Mouse (Mus musculus) gastrocnemius, postnatal 25 days (tissue): ENCODE data around the gene Abcc3. TPM values are rescaled to one million over a fixed set of nuclear protein-coding genes. Genes with fewer than 3 reads are reported as not detected.

Source experiments
- DNase-seq: peaks from one replicate; pipeline ENCODE4 v3.0.0; 2022
- total RNA-seq, 2 experiments: library from RNA; stranded (reverse); gene quantifications; 1 replicate in 1 of 2; 2 replicates in 1 of 2; pipeline ENCODE4 v1.2.3; 2021

Gene Abcc3
- total RNA-seq, 2 experiments from 2014 or later: 0.90 to 0.94 TPM

DNA sequence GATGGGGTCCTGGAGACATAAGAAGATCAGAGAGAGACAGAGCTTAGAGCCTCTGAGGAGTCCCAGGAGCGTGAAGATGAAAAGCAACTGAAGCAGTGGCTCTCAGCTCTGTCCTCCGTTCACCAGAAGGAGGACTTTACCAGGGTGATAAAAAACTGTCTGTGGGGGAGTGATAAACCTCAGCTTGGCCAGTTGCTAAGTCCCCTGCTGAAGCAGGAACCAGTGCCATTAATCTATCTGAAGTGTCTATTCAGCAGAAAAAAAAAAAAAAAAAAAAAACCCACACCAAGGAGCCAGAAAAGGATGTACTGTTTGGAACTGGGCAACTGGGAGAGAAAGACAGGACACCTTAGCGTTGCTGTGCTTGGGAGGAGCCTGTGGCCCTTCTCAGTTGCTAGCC is 41.7 kb downstream of the Abcc3 start:
- no peak for DNase-seq

DNA sequence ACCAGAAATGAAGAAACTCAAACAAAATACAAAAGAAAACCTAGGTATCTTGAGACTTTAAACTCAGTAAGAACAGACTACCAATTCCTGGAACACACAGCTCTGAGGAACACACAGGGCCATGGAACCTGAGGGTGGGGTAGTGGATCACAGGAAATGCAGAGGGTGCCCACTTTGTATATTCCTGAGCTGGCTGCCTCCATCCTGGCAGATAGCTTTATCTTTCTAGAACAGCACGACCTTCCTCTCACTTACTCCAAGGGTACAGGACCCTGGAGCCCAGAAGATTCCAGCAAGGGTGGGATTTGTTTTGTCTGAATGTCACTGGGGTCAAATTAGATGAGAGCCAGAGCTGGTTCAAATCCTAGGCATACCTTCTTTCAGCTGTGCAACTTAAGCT is 42.5 kb downstream of the Abcc3 start:
- no peak for DNase-seq

DNA sequence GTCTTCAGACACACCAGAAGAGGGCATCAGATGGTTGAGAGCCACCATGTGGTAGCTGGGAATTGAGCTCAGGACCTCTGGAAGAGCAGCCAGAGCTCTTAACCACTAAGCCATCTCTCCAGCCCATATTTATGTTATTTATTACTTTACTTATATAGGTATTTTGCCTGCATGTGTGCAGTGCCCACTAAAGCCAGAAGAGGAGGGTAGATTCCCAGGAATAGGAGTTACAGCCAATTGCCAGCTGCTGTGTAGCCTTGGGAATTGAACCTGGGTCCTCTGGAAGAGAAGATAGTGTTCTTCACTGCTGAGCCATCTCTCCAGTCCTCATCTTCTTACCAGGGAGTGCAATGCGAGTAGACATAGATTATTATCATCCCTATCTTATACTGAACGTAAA is 43.0 kb downstream of the Abcc3 start:
- no peak for DNase-seq

DNA sequence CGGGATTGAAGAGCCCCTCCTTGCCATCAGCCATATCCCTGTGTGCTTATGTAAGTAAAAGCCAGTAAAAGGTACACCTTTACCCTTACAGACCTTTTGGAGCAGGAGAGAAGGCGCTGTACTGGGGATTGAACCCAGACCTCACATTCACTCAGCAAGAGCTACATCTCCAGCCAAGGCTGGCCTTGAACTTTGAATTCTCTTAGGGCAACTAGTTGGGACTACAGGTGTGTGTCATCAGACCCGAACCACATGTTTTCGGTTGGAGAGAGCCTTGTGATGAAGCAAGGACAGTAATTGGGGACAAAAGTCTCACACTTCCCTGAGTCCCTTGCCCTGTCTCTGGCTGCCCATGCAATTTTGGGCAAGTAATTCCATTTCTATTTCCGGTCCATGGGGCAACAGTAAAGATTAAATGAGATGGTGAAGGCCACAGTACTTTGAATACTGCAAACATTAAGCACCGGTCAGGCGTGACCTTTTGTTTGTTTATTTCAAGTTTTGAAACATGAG is 45.7 kb downstream of the Abcc3 start:
- DNase-seq: no peak

DNA sequence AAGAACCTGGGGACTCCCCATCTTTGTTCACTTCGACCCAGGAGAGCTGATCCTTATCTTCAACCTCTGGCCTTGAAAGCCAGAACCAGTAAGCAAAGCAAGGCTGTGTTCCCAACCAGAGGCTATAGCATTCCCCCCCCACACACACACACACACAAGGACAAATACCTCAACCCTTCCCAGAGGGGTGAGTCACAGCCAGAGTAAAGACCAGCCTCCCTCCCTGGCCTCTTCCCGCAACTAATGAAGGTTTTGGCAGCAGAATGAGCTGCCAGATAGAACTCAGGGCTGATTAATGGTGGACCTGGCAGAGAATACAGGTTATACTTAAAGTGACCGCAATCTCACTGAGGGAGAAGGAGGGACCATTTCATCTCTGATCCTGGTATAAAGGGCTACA is 46.2 kb downstream of the Abcc3 start:
- DNase-seq: no peak

DNA sequence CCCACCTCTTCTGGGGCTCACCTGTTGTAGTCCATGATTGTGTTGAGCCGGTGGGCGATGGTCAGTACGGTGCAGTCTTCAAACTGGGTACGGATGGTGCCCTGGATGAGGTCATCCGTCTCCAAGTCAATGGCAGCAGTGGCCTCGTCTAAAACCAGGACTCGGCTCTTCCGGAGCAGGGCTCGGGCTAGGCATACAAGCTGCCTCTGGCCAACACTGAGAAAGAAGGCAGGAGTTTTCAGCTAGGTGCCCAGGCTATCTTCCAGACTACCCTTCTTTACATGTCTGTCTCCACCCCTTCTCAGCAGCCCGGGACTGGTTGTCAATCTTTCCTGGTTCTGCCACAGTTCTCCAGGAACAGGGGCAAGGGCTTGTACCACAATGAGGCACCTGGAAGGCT is 46.9 kb downstream of the Abcc3 start:
- no peak for DNase-seq

DNA sequence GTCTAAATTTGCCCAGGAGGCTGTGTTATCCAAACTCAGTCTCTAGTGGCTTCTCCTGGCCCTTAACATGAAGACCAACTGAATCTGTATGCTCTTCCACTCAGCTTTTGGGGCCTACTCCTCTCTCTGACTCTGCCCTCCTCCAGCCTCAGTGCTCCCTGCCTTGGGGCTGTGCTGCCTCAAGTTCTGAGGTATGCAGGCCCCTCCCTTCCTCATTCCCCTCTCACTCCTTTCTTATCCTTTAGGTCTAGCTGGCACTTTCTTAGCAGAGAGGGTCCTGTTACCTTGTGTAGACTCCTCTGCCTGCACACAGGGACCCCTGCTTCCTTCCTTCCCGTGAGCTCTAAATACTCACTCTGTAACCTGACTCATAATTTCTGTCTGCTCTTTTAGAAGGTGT is 48.3 kb downstream of the Abcc3 start:
- no peak for DNase-seq

DNA sequence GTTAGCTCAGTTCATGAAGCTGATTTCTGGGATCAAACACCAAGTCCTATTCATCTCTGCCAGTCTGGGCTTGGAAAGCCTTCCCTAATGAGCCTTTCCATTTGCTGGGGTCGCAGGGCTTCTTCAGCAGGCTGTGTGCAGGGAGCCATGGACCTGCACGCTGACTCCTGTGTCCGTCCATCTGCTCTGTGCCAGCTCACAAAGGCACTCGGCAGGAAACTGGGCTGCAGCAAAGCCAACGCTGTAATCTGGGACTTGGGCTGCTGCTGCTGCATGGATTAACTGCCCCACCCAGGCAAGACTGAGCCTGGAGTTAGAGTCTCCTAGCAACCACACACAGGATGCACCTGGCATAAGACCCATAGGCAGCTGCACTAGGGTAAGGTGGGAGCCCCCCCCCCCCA is 48.8 kb downstream of the Abcc3 start:
- DNase-seq: no peak

DNA sequence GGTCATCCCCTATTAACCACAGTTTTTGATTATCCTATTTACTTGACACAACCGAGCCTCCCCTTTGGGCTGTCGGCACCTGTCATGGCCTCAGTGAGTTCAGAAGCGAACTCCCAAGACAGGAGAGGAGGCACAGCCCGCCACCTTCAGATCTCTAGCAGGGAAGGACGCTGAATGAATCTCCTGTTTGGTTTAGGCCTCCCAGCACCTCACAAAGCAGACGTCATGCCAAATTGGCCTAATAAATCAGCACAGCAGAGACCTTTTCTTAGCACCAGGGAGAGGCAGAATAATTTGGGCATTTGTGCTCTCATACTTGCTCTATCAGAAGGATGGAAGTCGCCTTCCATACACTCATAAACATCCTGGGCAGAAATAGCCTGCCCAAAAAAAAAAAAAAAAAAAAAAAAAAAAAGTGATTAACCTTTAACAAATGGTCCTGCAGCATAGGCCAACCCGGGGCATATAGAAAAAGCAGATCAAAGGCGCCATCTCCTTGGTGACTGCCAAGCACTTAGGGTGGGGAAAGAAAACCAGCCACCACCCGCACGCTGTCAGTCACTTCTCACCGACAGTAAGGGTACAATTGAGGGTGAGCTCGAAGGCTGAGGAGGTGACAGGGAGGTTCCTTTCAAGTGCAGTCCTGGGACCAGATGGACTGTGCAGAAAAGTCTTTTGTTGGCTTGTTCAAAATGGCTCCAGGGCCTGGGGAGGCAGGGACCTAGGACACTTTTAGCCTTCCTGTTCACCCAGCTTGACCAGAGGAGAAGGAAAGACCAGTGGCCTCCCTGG is 50.5 kb downstream of the Abcc3 start:
- no peak for DNase-seq

DNA sequence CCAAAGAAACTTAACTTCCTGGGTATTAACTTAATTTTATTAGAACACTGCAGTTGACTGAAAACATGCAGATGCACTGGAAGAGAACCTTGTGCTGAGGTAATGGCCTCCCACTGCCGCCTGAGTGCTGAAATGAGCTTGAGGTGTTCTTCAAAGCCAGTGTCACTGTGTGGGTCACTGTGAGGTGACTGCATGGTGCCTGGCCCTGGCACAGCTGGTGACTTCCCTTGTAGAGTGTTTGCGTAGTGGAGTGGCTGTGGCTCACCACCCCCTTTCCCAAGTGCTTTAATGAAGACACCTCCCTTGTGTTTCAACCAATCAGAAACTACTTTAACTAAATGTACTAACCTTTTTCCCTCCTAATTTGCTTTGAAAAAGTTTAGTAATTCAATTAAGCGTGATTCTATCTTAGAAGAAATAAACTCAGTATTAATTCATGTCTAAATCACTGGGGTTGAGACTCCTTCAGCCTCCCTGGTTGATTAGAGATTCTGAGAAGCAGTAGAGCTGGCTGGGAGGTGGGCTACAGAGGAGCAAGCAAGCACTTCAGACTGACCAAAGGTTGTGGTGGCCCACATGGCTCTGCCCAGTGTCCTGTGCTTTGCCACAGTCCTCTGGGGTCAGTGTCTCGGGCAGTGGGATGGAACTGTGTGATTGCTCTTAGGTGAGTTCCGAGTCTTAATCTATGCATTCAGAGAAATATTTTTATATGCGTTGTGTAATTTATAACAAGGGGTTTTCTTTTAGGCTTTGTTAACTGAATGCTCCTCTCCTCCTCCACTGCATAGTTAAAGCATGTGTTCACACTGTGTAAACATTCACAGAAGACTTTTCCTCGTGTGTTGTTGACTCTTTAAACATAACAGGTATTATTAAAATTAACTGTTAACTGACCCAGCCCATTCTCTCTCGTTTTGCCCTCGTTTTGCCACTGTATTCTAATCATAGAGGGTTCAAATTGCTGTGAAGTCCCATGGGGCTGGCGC is 51.6 kb downstream of the Abcc3 start:
- DNase-seq: no peak

DNA sequence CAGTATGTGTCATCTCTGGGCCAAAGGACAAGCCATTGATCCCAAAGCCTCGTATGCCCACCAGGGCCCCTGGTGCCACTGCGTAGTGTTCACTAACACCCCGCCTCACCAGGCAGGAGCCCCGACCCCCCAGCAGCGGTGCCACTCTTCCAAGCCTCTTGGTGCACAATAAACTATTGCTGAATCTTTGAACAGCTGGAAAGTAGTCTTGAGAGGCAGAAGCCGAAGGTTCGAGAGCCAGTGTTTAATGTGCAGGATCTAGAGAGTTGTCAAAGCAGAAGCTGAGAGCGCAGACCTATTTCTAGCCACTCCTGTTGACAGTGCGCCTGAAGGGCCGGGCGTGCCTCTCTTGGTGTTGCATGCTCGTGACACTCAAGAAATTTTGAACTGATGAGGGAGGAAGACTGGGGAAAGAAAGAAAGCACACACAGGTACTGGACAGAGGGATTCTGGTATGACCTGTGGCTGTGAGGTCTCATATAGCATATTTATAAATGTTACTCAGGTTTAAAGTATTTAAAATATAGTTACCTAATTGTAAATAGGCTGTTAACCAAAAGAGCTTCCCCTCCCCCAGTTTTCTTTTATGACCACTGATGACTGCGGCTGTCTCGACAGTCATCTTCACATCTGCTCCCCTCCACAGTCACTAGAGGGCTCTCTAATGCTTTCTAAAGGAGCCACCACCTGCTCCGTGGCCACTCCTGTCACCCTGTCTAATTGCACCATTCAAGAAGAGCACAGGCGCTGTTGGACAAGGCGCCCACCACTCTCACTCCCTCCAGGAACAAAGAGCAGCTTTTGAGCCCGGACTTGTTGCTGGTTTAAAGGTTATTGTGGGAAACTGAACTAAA is 52.8 kb downstream of the Abcc3 start:
- peak; percentile 31 for DNase-seq

DNA sequence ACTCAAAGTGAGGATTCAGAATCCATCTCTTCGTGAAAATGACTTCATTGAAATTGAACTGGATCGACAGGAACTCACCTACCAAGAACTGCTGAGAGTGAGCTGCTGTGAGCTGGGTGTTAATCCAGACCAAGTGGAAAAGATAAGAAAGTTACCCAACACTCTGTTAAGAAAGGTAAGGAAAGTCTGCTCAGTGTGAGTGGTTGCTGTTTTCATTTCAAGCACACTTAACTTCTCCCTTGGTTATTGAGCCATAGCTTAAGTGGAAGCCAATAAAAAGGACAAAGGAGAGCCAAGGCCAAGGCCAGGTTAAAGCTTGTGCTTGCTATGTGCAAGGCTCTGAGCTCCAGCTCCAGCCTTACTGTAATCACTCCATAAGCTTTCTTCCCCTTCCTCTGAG is 54.5 kb downstream of the Abcc3 start:
- no peak for DNase-seq

DNA sequence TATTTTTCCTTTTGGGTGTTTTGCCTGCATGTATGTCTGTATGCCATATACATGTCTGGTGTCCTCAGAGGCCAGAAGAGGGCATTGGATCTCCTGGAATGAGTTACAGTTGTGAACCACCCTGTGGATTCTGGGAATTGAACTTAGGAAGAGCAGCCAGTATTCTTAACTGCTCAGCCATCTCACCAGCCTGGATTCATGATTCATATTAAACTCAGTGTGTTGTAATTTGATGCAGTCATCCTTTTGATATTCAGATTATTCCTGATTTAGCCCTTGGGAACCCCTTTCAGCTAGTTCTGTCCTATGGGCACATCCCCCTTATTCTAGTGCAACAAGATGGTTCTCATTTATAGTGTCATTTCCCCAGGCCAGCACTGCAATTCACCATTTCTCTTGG is 56.2 kb downstream of the Abcc3 start:
- no peak for DNase-seq

DNA sequence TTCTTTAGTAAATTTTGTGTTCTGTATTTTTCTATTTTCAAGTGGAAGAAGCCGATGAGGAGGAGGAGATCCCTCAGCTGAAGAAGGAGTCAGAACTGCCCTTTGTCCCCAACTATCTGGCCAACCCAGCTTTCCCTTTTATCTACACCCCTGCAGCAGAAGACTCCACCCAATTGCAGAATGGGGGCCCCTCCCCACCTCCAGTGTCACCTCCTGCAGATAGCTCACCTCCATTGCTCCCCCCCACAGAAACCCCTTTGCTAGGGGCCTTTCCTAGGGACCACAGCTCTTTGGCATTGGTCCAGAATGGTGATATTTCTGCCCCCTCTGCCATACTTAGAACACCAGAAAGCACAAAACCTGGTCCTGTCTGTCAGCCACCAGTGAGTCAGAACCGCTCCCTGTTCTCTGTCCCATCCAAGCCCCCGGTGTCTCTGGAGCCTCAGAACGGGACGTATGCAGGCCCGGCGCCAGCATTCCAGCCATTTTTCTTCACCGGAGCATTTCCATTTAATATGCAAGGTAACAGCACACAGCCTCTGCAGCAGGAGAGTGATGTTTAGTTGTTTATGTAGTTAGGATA is 58.3 kb downstream of the Abcc3 start:
- no peak for DNase-seq

DNA sequence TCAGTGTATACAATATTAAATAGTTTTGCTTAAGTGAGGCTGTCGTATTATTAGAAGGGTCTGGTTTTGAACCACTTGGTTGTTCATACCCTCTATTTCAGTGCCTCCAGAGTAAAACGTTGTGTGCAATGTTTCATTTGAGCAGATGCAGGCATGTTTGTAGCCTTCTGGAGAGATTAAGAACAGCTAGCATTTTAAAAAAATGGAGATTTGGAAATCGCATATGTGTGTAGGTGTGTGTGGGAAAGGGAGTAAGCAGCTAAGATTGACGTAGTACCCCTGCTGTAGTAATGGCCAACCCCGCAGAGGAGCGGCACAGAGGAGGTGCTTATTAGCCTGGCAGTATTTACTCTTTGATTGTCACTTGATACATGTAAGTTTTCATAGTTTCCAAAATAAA is 60.1 kb downstream of the Abcc3 start:
- no peak for DNase-seq

DNA sequence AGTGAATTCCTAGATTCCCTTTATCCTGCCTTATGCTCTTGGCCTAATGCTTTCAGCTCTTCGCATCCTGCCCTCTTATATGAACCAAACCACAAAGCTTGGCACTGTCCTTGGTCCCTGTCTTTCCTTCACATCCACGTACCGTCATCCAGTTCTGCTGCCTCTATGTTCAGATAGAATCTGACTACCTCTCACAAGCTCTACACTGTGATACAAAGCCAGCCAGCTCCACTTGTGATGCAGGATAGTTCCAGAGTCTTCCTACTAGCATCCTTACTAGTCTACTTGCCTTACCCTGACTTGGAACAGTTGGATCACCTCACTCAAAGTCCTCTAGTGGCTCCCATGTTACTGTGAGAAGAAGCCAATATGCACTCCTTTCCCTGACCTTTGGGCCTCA is 62.6 kb downstream of the Abcc3 start:
- DNase-seq: no peak

DNA sequence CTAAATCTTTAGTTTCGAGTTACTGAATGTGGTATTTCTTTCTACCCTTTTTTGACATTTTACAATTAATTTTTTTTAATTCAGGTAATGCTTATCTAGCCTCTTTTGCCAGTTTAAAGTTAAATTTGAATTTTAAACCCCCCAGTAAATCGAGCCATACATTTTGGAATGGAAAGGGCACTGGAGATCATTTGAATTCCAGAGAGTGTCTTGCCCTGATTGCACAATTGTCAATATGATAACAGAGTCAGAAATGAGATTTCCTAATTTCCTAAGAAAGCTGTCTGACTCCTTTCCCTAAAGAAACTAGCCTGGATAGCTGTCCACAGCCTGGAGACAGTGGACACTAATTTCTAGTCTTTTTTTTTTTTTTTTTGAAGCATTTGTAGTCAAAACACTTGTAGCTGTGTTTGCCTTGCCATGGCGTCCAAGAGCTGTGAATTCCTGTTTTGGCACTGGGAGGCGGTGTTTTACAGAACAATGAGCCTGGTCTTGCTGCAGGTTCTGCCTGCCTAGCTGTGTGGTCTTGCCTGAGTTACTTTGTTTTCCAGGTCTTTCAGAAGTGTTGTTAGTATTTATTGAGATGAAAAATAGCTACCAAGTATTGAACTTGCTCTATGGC is 63.4 kb downstream of the Abcc3 start:
- DNase-seq: peak; percentile 19

DNA sequence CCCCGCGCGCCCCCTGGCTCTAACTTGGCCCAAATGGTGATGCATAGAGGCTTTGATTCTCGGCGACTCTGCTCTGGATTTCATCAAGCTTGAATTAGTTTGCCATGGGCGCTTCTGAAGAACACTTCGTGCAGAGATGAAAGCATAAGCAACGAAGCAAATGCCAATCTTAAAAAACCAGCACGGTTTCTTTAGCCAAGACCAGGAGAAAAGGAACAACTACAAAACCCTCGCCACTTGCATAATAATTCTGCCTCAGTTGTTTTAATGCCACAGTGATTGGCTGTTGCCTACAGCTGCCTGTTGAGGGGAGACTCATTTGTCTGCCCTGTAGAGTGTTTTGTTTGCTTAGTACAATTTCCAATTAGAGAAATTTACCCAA is 64.2 kb downstream of the Abcc3 start:
- no peak for DNase-seq

DNA sequence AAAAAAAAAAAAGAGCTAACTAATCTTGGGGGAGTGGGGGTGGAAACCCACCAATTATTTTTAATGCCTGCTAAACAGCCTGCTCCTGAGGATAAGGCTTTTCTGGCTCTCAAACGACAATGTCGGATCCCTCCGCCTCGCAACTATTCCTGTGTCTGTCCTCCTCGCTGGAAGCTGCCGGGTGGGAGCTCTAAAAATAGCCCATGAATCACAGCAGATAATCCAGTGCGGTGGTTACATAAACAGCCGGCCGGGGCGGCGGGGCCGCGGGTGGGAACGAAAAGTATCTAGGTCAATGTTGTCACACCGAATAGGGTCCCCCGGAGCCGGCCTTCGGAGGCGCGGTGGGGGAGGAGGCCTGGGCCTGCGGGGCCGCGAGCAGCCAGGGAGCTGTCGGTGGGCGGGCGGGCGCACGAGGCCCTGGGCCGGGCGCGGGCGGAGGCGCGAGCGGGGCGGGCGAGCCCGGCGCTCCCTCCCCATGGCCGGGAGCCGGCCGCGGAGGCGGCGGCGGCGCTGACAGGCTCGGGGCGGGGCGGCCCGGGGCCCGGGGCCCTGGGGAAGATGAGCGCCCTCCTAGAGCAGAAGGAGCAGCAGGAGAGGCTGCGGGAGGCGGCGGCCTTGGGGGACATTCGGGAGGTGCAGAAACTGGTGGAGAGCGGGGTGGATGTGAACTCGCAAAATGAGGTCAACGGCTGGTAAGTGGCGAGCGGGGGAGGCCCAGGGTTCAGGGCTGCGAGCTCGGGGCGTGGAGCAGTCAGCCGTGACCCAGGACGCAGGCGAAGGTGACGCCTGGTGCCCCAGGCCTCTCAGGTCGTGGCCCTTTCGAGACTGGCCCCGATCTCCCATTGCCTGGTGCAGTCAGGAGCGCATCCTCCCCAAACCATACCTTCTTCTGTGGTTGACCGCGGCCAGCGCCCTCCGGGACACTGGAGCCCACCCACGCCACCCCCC is 64.8 kb downstream of the Abcc3 start, which contains the start of gene Ankrd40:
TSS of gene Ankrd40 (plus strand) at position 309 of the 951 bp plus-strand sequence.
- peak; percentile 95 for DNase-seq

DNA sequence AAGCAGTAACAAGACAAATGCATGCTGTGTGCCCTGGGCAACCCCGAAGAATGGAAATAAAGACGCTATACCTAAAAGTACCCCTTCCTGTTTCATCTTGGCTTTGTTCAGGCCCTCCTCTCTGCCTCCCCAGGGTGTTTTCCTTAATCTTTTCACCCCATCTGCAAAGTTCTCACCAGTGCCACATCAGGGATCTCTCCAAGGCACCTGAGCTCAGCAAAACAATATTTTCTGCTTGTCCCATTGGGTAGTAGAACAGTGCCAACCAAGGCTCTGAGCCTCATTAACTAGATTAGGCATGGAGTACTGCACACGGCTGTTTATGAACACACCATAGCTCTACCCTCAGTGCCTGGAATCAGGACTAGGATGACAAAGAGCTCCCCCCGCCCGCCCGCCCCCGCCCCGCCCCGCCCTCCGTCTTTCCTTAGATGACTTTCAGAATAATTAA is 65.8 kb downstream of the Abcc3 start:
- no peak for DNase-seq
